Comparison of ENCODE assay signal across 9 mouse cellular contexts in genomic region chr9:10324697-10325368, GRCm38 (mm10).
DNase-seq lines count a peak whose midpoint lies in the region; ATAC-seq lines count a peak whose summit lies in the region.
"Had no signal": no experiment of that assay in that cellular context is flagged by ENCODE, and none has a peak within 500 bp of the region (broad histone marks: within the 10 kb centered on the region; RNA-seq: fewer than 3 reads in every experiment).

No protein-coding gene starts in this region.

- 40% methylated on average over 7 of the region's 7 CpGs for WGBS in heart, embryonic 12.5 days

- no peaks in the 10 kb centered on the region for H3K9me3 ChIP-seq in heart, embryonic 12.5 days (replicated peaks)
- H3K9me3 ChIP-seq: limb, embryonic 12.5 days had no signal

- intact Hi-C loops in heart, postnatal 36 days (cut with DNase I) = no loop called here

- no peak overlapping the region for H3K9ac ChIP-seq in heart, embryonic 12.5 days
- H3K9ac ChIP-seq: limb, embryonic 12.5 days had no signal

- no peaks in the 10 kb centered on the region for H3K36me3 ChIP-seq in heart, embryonic 12.5 days
- H3K36me3 ChIP-seq: limb, embryonic 12.5 days had no signal

- no peak overlapping the region for H3K4me2 ChIP-seq in heart, embryonic 12.5 days
- H3K4me2 ChIP-seq: limb, embryonic 12.5 days had no signal

- no peak overlapping the region for H3K4me3 ChIP-seq in heart, embryonic 12.5 days
- H3K4me3 ChIP-seq: limb, embryonic 12.5 days had no signal

- no peaks in the 10 kb centered on the region for H3K27me3 ChIP-seq in heart, embryonic 12.5 days (replicated peaks)
- H3K27me3 ChIP-seq: limb, embryonic 12.5 days had no signal

- no peak for ATAC-seq in heart, embryonic 12.5 days (ENCODE audit: insufficient number of reproducible peaks, low FRiP score)
- peak; percentile 60; the same call in 1 of the 2 replicates for ATAC-seq in common myeloid progenitor, adult 5-6 weeks (replicated peaks; ENCODE audit: low read depth, poor library complexity, severe bottlenecking)

- H3K4me1 ChIP-seq in heart, embryonic 12.5 days (replicated peaks) = no peaks in the 10 kb centered on the region
- H3K4me1 ChIP-seq: limb, embryonic 12.5 days had no signal

- no peak overlapping the region for H3K27ac ChIP-seq in heart, embryonic 12.5 days (ENCODE audit: poor library complexity, severe bottlenecking)
- H3K27ac ChIP-seq: limb, embryonic 12.5 days had no signal

- peak; percentile 14 to 31 for DNase-seq in heart, postnatal 36 days
- DNase-seq in urinary bladder, postnatal 14 days (ENCODE audit: low spot score) = peak; percentile 16
- DNase-seq in urinary bladder, adult 2 months (ENCODE audit: low spot score) = no peak
- DNase-seq in layer of hippocampus, adult 9-10 months (ENCODE audit: low spot score) = peak; percentile 1
- DNase-seq in retina, adult 2 months (ENCODE audit: low read depth, low spot score) = peak; percentile 9
- DNase-seq in spleen, adult 12 weeks (ENCODE audit: low spot score) = no peak

Comparison
In these comparisons a context has a peak if more than half of its experiments do, and no peak if none do; other contexts are left out.
1. DNase-seq: peak in heart, postnatal 36 days (2 of 2), urinary bladder, postnatal 14 days (single experiment), layer of hippocampus, adult 9-10 months (single experiment) and retina, adult 2 months (single experiment); none in urinary bladder, adult 2 months (single experiment) and spleen, adult 12 weeks (single experiment).